Mouse (Mus musculus): ENCODE results near the gene Elfn2. TPM values are rescaled to one million over a fixed set of nuclear protein-coding genes. Genes with fewer than 3 reads are reported as not detected.

Gene Elfn2
- polyA plus RNA-seq, 1 experiment = not detected

DNA sequence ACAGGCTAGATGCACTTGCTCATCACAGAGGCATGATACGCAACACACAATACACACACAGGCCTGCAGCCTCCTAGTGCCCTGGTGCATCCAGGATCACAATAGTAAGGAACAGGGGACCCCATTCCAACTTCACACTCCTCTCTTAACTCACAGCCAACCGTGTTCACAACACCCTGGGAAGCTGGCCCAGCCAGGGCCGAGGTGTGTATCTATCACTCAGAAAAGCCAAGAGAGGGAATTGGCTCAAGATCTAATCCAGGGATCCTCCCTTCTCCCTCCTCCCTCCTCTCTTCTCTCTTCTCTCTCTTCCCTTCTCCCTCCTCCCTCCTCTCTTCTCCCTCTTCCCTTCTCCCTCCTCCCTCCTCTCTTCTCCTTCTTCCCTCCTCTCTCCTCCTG is 17.6 kb upstream of the Elfn2 start:
- TF ChIP-seq GATA1 (IDR thresholded peaks at IDR 0.05; ENCODE audit: low read length) = no peak

DNA sequence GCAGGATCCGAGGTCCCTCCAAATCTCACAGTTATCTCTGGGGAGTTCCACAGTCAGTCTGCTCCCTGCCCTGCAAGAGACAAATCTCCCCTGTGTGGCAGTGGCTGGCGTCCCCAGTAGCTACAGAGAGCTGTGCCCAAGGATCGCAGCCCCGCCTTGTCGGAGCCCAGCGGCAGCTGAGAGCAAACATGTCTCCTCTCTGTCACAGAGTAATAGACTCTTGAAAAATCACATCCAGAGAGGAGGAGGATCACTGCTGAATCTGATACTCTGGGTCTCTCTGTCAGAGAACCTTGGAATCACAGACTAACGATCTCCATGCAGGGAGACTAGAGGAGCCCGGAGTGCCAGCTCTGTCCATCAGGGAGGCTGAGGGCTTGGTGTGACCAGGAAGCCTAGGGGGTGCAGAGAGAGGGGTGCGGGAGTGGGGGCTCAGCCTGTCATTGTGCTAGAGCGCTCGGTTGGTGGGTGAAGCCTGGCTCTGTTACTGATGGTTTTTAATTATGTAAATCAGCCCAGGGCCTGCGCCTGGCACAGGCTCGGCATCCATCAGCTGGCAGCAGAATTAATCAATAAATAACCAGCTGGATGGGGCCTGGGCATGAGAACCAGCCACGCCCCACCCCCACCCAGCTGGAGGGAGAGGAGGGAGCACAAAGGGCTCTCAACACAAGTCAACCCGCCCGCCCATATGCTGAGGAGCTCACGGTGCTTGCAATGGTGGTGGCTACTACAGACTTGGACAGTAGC is 17.0 kb upstream of the Elfn2 start:
- TF ChIP-seq GATA1 (IDR thresholded peaks at IDR 0.05; ENCODE audit: low read length) = no peak

DNA sequence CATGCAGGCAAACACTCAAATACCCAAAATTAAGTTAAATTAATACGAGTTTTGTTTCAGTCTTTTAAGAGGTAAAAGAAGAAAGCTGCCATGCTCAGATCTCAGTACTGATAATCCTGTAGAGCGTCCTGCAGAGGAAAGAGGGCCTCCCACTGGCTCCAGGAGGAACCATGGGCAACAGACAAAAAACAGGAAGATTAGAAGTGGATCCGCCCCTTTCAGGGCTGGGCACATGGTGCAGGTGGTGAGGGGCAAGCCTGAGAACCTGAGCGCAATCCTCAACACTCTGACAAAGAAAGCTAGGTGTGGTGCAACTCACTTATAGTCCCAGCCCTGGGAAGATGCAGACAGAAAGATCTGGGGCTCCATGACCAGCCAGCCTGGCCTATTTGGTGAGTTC is 13.3 kb upstream of the Elfn2 start:
- TF ChIP-seq GATA1 (IDR thresholded peaks at IDR 0.05; ENCODE audit: low read length) = no peak

DNA sequence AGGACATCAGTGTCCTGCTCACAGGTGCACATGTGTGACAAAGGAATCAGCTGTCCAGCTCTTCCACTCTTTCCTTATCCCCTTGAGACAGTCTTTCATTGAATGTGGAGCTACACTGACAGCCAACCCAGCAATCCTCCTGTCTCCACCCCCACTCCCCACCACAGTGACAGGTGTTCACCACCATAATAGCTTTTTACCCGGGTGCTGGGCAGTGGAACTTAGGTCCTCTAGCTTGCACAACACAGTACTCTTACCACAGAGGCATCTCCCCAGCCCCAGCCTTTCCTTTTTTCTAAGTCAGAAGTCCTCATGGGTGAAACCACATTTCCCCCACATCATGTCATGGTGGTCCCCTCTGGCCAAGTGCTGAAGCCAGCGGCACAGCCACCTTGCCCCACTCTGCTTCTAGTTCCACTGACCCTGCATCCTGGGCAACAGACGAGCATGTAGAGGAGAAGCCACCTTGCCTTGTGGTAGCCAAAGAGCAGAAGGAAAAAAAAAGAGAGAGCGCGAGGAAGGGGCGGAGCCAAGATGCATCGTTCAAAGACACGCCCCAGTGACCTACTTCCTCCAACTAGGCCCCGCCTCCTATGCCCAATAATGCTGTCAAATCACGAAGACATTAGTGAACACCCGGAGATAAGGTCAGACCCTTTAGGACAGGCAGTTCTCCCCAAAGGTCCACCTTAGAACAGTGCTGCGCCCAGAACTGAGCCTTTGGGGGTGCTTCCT is 11.9 kb upstream of the Elfn2 start:
- no peak for TF ChIP-seq GATA1 (IDR thresholded peaks at IDR 0.05; ENCODE audit: low read length)

DNA sequence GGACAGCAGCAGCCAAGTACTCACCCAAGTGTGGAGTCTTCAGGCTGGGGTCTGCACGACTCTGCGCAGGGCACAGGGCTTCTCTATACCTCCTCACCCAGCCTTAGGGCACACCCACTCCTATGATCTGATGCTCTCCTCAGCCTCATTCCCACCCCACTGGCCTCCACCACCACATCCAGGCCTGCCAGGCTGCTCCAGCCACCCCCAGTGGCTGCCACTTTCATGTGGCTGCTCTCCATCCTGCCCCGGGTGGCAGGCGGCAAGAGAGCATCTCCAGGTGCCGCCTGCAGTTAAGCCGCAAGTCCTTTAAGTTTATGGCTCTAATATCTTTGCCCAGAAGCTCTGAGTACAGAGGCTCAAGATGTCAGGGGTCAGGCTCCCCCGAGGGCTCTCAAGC is 8.1 kb upstream of the Elfn2 start:
- no peak for TF ChIP-seq GATA1 (IDR thresholded peaks at IDR 0.05; ENCODE audit: low read length)

DNA sequence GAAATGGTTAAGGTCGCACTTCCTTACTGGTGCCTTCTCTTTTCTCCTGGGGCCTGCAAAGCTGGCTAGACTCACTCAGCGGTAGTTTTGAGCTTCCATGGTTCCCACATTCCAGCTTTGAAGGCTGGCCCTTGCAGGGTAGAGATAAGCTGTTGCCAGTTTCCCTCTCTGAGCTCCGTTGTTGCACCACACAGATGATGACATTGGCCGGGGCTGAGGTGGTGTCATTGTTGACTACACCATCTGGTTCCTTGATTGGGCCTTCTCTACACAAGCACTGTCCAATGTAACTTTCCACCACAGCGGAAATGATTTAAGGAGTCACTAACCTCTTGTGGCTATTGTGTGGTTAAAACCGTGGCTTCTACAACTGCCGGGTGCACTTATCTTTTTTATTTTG is 2.0 kb upstream of the Elfn2 start:
- no peak for TF ChIP-seq GATA1 (IDR thresholded peaks at IDR 0.05; ENCODE audit: low read length)

DNA sequence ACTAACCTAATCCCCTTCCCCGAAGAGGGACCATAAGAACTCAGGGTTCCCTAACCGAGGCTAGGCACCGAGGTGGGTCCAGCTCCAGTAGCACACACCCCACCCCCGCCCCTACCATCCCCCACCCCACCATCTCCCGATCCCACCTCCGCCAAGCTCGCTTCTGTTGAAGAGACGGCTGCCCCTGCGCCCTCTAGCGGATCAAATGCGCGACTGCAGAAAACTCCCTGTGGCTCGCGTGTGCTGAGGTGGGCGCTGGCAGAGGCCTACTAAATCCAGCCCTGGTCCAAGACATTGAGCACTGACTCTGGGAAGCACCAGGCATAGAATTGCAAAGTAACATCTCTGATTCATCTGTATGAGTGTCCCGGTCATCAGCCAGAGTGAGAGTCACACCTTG is 1.5 kb upstream of the Elfn2 start:
- no peak for TF ChIP-seq GATA1 (IDR thresholded peaks at IDR 0.05; ENCODE audit: low read length)

DNA sequence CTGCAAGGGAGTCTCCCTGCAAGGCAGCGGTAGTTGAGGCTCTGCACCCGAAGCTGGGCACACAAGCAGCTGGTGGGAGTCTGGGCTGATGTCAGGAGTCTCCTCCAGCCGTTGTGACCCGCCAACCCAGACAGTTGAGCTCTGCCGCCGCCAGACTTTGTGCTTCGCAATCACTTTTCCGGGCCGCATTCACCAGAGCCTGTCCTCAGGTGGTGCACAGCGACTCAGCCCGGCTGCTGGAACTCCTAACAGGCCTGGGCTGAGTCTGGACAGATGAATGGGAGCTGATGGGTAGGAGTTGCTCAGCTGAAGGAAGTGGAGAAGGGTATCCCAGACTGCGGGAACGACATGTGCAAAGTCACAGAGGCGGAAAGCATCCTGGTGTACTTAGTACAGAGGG is 845 bp upstream of the Elfn2 start:
- TF ChIP-seq GATA1 (IDR thresholded peaks at IDR 0.05; ENCODE audit: low read length) = no peak

DNA sequence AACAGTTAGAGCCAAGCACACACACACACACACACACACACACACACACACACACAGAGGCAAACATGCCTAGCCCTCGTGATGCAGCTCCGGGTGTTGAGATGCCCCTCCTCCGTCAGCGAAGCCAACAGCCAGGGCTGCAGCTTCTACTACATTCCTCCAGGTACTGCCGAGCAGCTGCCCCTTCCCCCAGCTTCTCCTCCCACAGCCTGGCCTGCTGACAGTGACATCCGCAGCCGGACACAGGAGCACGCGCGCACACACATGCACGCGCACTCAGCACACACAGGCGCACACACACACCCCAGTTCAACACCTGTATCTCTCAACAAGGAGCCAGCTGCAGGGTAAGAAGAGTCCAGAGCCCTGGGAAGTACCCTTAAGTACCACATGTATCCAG is 1.6 kb downstream of the Elfn2 start:
- TF ChIP-seq GATA1 (IDR thresholded peaks at IDR 0.05; ENCODE audit: low read length) = no peak

DNA sequence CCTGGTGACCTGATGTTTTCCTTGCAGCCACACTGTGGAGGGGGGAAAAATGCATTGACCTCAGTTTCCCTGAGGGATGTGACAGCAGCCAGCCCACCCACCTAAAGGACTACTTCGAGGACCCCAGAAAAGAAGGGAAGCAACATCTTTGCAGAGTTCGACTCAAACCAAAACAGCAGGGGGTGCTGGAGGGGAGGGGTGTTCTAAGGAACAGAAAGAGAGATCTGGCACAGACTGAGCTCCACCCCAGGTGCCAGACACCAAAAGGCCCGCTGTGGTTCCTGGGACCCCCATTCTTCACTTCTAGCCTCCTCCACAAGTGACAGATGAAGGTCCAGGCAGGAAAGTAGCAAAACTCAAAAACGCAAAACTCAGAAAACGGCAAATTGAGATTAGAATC is 2.7 kb downstream of the Elfn2 start:
- TF ChIP-seq GATA1 (IDR thresholded peaks at IDR 0.05; ENCODE audit: low read length) = no peak

DNA sequence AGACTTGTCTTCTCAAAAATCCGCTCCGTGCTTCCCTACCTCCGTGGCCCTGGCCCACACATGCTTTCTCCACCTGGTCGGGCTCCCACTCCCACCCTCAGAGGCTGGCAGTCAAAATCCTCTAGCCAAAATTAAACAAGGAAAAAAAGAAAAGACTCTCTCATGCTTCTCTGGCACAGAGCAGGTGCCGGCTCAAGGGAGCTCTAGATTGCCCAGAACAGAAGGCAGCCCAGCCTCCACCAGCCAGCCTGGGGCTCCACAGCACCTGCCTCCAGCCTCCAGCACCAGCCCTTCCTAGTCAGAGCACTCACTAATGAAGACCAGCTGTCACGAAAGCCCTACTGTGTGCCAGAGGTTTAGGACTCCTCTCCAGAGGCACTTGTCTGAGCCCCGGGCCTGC is 4.8 kb downstream of the Elfn2 start:
- TF ChIP-seq GATA1 (IDR thresholded peaks at IDR 0.05; ENCODE audit: low read length) = no peak

DNA sequence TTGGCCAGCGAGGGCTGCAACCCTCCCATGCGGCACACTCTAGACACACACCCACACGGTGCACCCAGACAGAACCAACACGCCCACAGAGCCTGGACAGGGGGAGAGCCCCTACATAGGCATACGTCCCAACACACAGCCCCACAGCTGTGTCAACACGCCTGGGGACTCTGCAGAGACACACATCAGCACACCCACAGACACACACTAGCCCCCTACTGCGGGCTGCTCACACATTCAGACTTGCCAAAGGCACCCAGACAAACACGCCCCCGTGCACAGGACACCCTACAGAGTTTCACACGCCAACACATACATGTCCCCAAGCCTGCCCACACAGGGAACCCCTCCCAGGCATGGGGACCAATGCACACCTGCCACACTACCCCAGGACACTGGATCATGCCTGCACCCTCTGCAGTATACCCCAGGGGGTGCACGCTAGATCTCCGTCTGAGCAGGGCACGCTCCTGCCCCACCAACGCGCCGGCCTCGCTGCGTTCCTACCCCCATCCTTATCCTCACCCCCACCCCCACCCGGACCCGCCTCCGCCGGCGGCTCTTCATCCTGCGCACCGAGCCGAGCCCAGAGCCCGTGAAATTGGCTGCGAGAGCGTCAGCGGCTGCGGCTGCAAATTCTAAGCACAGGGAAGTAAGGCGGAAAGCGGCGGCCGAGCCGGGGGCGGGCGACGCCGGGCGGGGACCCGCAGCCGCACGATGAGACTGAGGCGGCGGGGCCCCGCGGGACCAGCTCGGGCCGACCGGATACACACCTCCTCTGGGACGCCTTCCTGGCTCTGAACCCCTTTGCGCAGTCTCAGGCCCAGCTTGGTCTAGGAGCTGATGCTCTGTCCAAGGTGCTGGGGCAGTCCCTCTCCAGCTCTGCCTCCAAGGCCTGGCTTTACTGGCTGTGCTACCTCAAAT is 6.0 kb downstream of the Elfn2 start:
- no peak for TF ChIP-seq GATA1 (IDR thresholded peaks at IDR 0.05; ENCODE audit: low read length)

DNA sequence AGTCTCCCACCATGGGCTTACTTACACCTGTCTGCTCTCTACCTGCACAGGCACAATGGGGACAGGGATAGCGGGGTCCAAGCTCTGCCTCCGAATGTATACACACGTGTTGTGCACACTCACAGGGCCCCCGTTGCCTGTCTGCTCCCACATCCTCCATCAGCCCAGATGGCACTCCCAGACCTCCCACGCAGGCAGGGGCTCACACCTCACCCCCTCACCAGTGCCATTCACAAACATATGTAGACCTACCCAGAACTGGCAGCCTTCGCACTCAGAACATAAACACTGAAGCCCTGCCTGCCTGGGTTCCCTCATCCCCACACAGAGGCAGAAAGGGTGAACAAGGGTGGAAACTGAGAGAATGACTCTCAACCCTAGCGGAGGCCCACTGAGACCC is 6.6 kb downstream of the Elfn2 start:
- TF ChIP-seq GATA1 (IDR thresholded peaks at IDR 0.05; ENCODE audit: low read length) = no peak

DNA sequence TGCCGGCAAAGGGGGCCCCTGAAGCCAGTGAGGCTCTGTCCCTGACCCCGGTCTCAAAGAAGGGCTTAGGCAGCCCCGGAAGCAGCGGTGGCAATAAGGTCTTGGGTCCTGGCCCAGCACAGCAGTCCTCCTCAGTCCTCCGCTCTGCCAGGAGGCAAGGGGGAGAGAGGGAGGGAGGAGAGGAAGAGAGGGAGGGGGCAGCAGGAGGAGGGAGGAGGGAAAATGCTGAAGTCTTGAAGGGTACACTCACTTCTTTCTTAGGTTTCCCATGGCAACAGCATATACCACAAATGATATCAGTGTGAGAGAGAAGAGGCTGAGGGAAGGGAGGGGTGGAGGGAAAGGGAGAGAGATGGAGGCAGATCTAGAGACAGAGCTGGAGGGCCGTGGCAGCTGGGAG is 7.9 kb downstream of the Elfn2 start:
- TF ChIP-seq GATA1 (IDR thresholded peaks at IDR 0.05; ENCODE audit: low read length) = no peak

DNA sequence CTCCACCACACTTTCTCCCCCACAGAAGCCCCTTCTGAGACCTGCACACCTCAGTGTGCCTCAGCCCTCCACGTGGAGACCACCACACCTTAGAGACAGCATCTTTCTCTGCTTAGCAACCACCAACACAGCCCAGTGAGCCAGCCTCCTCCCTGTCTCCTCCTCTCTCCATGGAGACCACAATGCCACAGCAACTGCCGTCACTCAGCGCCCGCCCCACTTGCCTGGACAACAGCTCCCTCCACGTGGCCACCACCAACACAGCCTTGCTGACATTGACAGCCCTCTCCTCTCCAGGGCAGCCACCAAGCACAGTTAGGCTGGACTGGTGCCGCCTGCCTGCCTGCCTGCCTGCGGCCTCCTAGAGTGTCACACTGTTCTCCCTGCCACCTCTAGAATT is 8.8 kb downstream of the Elfn2 start:
- TF ChIP-seq GATA1 (IDR thresholded peaks at IDR 0.05; ENCODE audit: low read length) = no peak

DNA sequence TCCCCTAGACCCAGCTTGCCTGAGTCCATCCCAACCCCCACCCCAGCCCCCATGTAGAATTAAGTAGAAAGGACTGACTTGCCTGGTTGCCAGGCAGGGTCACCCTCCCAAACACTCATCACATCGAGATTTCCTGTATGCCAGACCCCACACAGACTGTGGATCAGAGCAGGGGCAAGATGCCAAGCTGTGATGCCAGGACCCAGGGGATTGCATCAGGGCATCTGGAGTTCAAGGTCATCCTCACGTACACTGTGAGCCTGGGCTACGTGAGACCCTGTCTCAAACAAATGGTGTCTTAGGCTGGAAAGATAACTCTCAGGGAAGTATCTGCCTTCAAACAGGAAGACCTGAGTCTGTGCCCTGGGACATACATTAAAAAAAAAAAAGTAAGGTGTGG is 11.9 kb downstream of the Elfn2 start:
- no peak for TF ChIP-seq GATA1 (IDR thresholded peaks at IDR 0.05; ENCODE audit: low read length)
